Mouse (Mus musculus) thymus, adult 2 months (tissue): ENCODE results near the gene Mlph. TPM values are rescaled to one million over a fixed set of nuclear protein-coding genes. Genes with fewer than 3 reads are reported as not detected.

Experiments
- DNase-seq: peaks from one replicate; pipeline ENCODE4 v3.0.0; 2021
- H3K27ac ChIP-seq: fragments of 200-500 bp; 2 replicates; pipeline ENCODE4 v1.5.1; 2012; ENCODE audit warnings: low read length, control low read depth; ENCODE audit not compliant: control insufficient read depth, insufficient read depth
- H3K27me3 ChIP-seq: fragments of 200-500 bp; 2 replicates; pipeline ENCODE4 v1.6.1; 2012; ENCODE audit warnings: mild to moderate bottlenecking, low read length, moderate library complexity, mixed read lengths; ENCODE audit not compliant: control insufficient read depth, insufficient read depth
- H3K36me3 ChIP-seq: fragments of 200-500 bp; 2 replicates; pipeline ENCODE4 v1.6.1; 2012; ENCODE audit warnings: mild to moderate bottlenecking, low read length, moderate library complexity; ENCODE audit not compliant: control insufficient read depth, insufficient read depth
- H3K4me1 ChIP-seq: fragments of 200-500 bp; replicated peaks from 2 replicates; pipeline ENCODE4 v1.6.1; 2012; ENCODE audit warnings: low read length; ENCODE audit not compliant: control insufficient read depth, insufficient read depth
- H3K4me3 ChIP-seq: fragments of 200-500 bp; 2 replicates; pipeline ENCODE4 v1.5.1; 2012; ENCODE audit warnings: mild to moderate bottlenecking, low read length, control low read depth, moderate library complexity; ENCODE audit not compliant: control insufficient read depth, insufficient read depth
- CTCF ChIP-seq: fragments of 200-500 bp; IDR thresholded peaks from 2 replicates; pipeline ENCODE4 v1.5.1; 2012; ENCODE audit warnings: mild to moderate bottlenecking, control low read depth, low read length, moderate library complexity, borderline replicate concordance; ENCODE audit not compliant: control insufficient read depth, poor library complexity, insufficient read depth; ENCODE audit errors: extremely low read depth
- POLR2A ChIP-seq: fragments of 200-500 bp; IDR thresholded peaks from 2 replicates; pipeline ENCODE4 v1.6.1; 2012; ENCODE audit warnings: mild to moderate bottlenecking, low read length, control low read depth, moderate library complexity; ENCODE audit not compliant: control insufficient read depth, poor library complexity, insufficient read depth; ENCODE audit errors: extremely low read depth
- WGBS: fragments of 180-500 bp; shearing (Covaris S2); methylation state at CpG from one replicate; pipeline ENCODE4 v1.1.7; 2018; 5-methylcytosine and 5-hydroxymethylcytosine counted together
- polyA plus RNA-seq: library from polyadenylated mRNA; depleted of rRNA; stranded (reverse); fragments of >200 nt; gene quantifications from 2 replicates; pipeline ENCODE4 v1.2.3, GENCODE M21; 2012

Gene Mlph
- polyA plus RNA-seq, 1 experiment: 2.0 TPM

DNA sequence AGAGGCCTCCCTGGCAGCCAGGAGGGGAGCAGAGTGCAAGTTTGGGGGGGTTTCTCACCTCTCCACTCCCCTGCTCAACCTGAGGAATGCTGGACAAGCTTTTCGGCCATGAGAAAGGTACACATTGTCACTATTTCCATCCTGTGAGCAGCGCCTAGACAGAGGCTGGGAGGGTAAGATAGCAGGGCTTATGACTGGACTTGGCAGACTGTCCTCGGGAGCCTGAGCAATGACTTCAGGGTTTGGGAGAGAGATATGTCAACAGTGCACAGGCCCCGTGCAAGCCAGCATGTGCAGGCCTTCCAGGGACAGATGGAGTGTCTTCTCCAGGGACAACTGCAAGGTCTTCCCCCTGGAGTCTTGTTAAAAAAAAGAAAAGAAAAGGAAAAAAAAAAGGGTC, 25.1 kb downstream of the Mlph start:
- 95% methylated on average over 4 of the region's 4 CpGs for WGBS
- no peak for TF ChIP-seq CTCF
- no peak for TF ChIP-seq POLR2A
- Histone ChIP-seq H3K4me1 (no peaks in the 10 kb centered on the region), H3K36me3 (no peaks in the 10 kb centered on the region), H3K27ac (no peak overlapping the region), H3K27me3 (no peaks in the 10 kb centered on the region), H3K4me3 (no peak overlapping the region)
- DNase-seq: no peak

DNA sequence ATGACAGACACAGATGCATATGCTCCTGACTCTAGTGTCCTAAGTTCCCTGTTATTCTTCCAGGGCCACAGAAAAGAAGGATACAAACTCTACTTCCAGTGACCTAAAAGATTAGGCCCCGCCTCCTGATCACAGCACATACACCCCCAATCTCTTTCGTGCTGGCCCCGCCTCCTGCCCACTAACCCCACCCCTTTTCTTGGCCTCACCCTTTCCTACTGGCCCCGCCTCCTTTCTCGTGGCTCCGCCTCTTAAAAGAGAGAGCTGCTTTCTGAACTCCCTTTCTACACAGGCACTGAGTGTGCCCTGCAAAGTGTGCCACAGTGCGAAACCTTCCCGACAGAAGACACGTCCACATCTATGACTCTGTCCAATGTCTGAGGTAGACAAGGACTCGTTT, 30.3 kb downstream of the Mlph start:
- H3K36me3 ChIP-seq: no peaks in the 10 kb centered on the region
- peaks cover 13% of the 10 kb centered on the region for H3K4me1 ChIP-seq
- H3K27ac ChIP-seq: no peak overlapping the region
- no peaks in the 10 kb centered on the region for H3K27me3 ChIP-seq
- no peak for DNase-seq
- H3K4me3 ChIP-seq: no peak overlapping the region
- no peak for TF ChIP-seq CTCF
- WGBS: 88% methylated on average over 10 of the region's 10 CpGs

DNA sequence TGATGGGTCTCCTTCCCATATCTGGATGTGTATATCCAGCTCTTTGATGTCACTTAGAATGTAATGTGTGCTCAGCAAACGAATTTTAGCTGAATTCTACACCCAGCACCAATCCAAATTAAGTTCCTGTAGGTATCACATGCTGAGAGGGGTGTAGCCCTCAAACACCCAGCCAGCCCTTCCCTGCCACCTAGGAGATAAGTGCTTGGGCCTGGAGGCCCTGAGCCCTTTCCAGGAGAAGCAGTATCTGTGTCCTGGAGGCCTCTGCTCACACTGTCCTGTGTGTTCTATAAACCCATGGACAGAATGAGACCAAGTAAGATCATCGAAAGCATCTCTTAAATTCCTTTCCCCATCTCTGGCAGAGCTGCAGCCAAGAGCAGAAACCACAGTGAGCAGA, 32.4 kb downstream of the Mlph start:
- DNase-seq: no peak
- Histone ChIP-seq H3K4me3 (no peak overlapping the region), H3K27me3 (no peaks in the 10 kb centered on the region), H3K36me3 (no peaks in the 10 kb centered on the region), H3K27ac (no peak overlapping the region), H3K4me1 (peaks cover 13% of the 10 kb centered on the region)
- 42% methylated on average over 2 of the region's 2 CpGs for WGBS
- no peak for TF ChIP-seq CTCF
- no peak for TF ChIP-seq POLR2A

DNA sequence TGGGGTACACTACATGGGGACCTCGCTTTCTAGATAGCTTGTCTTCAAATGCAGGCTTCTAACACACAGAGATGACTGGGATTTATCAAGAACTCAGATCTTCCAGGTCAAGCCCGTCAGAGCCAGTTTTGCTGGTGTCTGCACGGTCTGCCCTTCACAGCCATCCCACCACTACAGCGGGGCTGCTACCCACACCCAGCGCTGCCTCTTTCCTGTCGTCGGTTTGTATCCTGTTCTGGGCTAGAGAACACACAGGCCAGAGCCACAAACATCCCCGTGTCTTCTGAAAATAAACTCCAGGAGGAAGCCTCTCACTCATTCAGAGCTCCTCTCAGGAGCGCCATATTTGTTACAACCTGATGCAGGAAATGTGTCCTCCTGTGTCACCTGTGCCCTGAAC, 34.4 kb downstream of the Mlph start:
- H3K4me3 ChIP-seq: no peak overlapping the region
- 2% methylated on average over 9 of the region's 9 CpGs for WGBS
- no peaks in the 10 kb centered on the region for H3K27me3 ChIP-seq

DNA sequence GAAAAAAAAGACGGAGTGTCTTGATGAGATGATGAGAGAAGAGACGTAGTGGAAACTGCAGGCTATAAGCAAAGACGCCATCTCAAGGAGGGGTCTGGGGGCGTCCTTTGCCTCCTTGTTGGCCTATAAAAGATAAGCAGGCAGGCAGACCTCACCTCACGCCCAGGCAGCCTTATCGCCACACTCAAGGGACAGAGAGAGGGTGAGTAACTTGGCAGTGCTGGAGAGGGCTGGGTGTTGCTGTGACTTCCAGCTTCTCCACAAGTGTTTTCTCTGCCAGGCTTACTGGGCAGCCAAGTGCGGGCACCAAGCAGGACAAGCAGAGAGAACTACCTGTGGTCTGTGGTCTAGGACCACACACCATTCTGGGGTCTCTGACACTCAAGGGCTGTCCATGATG, 36.8 kb downstream of the Mlph start:
- no peak for DNase-seq
- H3K27me3 ChIP-seq: no peaks in the 10 kb centered on the region
- no peak overlapping the region for H3K4me3 ChIP-seq
- H3K36me3 ChIP-seq: no peaks in the 10 kb centered on the region
- WGBS: 84% methylated on average over 7 of the region's 7 CpGs
- TF ChIP-seq POLR2A (no peak), CTCF (no peak)
- H3K27ac ChIP-seq: no peak overlapping the region
- H3K4me1 ChIP-seq: peaks cover 13% of the 10 kb centered on the region

More for the DNA sequence above, 34.4 kb downstream of the Mlph start:
- H3K36me3 ChIP-seq: no peaks in the 10 kb centered on the region
- H3K27ac ChIP-seq: no peak overlapping the region
- H3K4me1 ChIP-seq: peaks cover 13% of the 10 kb centered on the region
- DNase-seq: no peak
- TF ChIP-seq CTCF: no peak
- no peak for TF ChIP-seq POLR2A

DNA sequence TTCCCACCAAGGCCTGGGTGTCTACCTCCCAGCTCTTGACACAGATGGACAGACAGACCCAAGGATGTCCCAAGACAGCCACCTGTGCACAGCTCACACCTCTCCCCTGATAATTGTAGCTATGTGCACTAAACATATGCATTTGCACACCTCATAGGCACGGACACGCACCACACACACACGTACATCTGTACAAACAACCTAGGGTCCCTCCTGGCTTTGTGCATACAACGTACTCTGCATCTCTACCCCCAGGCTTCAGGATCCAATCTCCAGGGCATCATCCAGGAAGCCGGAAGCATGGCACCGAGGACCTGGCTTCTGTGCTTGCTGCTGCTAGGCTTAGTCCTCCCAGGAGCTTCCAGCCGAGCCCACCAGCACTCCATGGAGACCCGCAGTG, 37.9 kb downstream of the Mlph start, which contains the start of gene Prlh:
Prlh (plus strand) TSS at position 301 of the 400 bp plus-strand sequence.
- WGBS: 98% methylated on average over 8 of the region's 8 CpGs
- Histone ChIP-seq H3K36me3 (no peaks in the 10 kb centered on the region), H3K27ac (no peak within 1 kb of the TSS), H3K27me3 (no peaks in the 10 kb centered on the region), H3K4me3 (no peak within 1 kb of the TSS), H3K4me1 (peaks cover 13% of the 10 kb centered on the region)
- DNase-seq: no peak
- no peak for TF ChIP-seq CTCF
- TF ChIP-seq POLR2A: no peak

DNA sequence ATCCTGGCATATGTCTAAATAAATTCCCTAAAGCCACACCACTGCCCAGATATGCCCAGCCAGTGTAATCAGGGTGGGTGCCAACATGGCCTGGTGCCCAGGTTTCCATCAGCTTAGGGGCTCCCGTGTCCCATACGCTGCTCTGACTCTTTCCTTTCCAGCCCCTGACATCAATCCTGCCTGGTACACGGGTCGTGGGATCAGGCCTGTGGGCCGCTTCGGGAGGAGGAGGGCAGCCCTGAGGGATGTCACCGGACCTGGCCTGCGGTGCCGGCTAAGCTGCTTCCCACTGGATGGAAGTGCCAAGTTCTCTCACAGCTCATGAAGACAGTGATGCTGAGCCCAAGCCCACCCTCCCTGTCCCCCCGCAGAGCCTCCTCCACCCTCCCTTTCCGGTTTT, 38.8 kb downstream of the Mlph start:
- no peak overlapping the region for H3K27ac ChIP-seq
- TF ChIP-seq CTCF (no peak), POLR2A (no peak)
- no peak overlapping the region for H3K4me3 ChIP-seq
- 92% methylated on average over 11 of the region's 11 CpGs for WGBS
- no peak for DNase-seq
- no peaks in the 10 kb centered on the region for H3K27me3 ChIP-seq
- H3K36me3 ChIP-seq: no peaks in the 10 kb centered on the region
- peaks cover 9% of the 10 kb centered on the region for H3K4me1 ChIP-seq
